Mouse (Mus musculus) layer of hippocampus, adult 2 months (tissue): Measurements from ENCODE around the gene Depdc5. TPM values are rescaled to one million over a fixed set of nuclear protein-coding genes. Genes with fewer than 3 reads are reported as not detected.
A peak's percentile ranks its signal among the peaks of the same experiment; 100 is the strongest.

Experiments
- DNase-seq, 2 experiments: peaks; one replicate each; pipeline ENCODE4 v3.0.0; 2022; ENCODE audit warnings: low spot score in 2 of 2
- H3K27ac ChIP-seq: fragments of 200-600 bp; 2 replicates; pipeline ENCODE4 v1.8.1; 2022
- H3K4me3 ChIP-seq: fragments of 200-600 bp; 2 replicates; pipeline ENCODE4 v1.8.1; 2022; ENCODE audit warnings: mild to moderate bottlenecking
- CTCF ChIP-seq: fragments of 200-600 bp; conservative IDR thresholded peaks from 2 replicates; pipeline ENCODE4 v1.8.1; 2022; ENCODE audit warnings: antibody characterized with exemption, mild to moderate bottlenecking, moderate library complexity
- total RNA-seq, 2 experiments: library from RNA; stranded (reverse); gene quantifications; 2 replicates each; pipeline ENCODE4 v1.2.3; 2021

The Depdc5 gene
- total RNA-seq, 2 experiments from 2014 or later: 67.8 to 73.2 TPM

DNA sequence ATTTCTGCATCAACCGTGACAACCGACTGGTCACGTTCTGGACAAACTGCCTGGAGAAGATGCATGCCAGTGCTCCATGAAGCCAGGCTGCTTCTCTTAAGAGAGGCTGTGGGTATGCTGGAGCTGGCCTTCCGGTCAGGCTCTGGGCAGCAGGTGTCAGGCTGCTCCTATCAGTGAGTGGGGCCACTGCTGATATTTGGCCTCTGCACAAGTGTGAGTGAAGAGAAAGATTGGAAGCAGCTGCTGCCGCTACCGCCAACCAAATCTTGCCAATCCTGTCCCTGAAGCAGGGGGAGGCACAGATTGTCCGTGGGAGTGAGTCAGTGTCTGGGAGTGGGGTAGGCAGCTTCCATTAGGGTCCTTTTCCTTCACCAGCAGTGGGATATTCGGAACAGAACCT lies 127.7 kb downstream of the Depdc5 start:
- H3K4me3 ChIP-seq: peak overlapping the region; percentile 18
- peak; percentile 86 to 92 for DNase-seq
- TF ChIP-seq CTCF: peak; percentile 44
- H3K27ac ChIP-seq: peak overlapping the region; percentile 89

DNA sequence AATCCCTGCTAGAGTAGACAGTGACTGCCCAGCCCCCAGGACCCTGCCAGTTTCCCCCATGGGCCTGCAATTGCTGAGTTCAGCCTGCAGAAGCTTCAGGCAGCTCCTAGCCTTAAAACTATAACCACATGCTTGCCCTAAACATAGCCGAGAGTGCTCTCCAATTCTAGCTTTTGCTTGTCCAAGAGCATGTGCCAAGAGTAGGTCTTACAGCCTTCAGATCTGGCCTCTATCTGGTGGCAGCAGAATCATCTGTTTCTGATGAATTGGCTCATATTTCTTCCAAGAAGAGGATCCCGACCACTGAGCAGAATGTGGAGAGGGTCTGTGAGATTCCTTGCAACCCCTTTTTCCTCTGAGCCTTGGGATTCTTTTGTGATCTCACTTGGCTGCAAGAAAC lies 131.0 kb downstream of the Depdc5 start:
- peak overlapping the region; percentile 89 for H3K27ac ChIP-seq
- TF ChIP-seq CTCF: no peak
- no peak for DNase-seq

DNA sequence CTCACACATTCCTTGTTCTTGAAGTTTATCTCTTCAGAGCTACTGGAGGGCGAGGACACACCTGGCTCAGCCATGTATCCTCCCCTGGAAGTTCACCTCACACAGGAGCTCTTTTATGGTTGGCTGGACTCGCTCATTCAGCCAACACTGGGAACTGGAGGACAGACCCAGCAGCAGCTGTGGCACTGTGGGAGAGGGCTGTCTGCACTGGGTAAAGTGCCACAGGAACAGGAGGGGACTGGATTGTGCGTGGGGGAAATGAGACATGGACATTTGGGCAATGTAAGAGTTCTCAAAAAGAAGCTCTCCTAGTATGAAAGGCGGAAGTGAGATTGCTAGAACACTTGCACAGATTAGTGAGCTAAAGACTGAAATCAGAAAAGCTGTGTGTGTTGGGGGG lies 132.3 kb downstream of the Depdc5 start:
- no peak for TF ChIP-seq CTCF
- peak overlapping the region; percentile 89 for H3K27ac ChIP-seq
- no peak for DNase-seq
- no peak overlapping the region for H3K4me3 ChIP-seq

More for the DNA sequence above, 131.0 kb downstream of the Depdc5 start:
- H3K4me3 ChIP-seq: no peak overlapping the region

DNA sequence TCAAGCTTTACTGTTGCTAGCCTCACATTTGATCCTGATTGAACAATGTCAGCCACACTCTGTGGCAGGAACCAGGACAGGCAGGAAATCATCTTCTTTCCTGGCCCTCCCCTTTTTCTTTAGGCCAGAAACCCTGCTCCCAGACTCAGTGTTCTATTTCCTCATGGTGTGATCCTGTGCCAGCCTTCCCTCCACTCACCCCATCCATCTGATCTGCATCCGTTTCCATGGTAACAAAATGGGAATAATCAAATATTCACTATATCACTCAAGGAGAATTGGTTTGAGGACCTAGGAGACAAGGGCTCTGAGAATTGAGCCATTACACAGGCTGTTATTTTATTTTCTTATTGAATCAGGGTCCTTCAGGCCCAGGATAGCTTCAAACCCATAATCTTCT lies 133.1 kb downstream of the Depdc5 start:
- no peak for TF ChIP-seq CTCF
- peak overlapping the region; percentile 89 for H3K27ac ChIP-seq
- peak in 1 of 2 experiments; percentile 57 for DNase-seq
- no peak overlapping the region for H3K4me3 ChIP-seq

DNA sequence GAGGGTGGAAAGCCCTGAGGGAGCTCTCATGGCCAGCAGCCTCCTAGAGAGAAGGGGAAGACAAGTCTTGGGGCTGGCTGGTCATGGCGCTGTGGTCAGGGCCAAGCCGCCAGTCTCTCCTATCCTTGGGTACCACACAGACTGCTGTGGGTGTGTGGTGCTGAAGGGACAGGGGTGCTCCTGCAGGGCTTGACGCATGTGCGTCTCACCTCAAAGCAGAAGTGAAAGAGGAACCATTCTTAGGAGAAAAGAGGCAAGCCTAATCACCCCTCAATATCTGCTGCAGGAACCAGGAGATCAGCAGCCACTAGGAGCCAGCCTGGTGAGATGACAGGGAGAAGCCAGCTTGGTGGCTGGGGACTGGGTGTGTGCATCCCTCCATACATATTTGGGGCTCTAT lies 134.2 kb downstream of the Depdc5 start:
- Histone ChIP-seq H3K27ac (peak overlapping the region; percentile 89), H3K4me3 (no peak overlapping the region)
- no peak for DNase-seq
- no peak for TF ChIP-seq CTCF

DNA sequence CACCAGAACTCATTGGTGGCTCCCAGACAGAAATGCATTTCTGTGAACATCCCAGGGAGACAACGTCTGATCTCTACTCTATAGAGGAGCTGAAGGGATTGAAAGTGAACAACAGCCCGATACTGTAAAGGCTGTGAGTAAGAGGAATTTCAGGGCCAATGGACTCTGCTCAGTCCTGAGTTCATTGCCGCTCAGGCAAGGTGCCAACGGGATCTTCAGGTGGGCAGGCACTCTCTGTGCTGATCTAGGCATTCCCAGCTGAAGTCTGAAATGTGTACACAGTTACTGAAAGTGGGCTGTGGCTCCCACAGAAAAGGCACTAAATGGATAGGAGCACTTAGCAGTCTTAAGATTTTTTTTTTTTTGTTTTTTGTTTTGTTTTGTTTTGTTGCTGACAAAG lies 135.3 kb downstream of the Depdc5 start:
- no peak for DNase-seq
- peak overlapping the region; percentile 89; the same call in 1 of the 2 replicates for H3K27ac ChIP-seq

DNA sequence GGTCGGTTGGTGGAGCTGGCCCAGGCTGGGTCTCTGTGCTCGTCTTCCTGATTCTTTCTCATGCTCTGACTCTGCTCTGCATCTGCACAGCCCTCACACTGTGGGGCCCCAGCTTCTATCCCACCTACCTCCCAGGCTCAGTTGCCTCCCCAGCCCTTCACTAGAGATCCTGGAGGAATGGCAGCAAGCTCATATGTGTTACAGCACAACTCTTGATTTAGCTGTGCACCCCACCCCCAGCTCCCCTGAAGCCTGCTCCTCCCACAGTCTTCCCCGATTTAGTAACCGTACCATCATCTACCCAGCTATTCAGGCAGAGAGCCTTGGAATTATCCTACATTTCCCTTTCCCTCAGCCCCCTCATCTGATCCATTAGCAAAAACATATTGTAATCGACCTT lies 137.6 kb downstream of the Depdc5 start:
- H3K27ac ChIP-seq: peak overlapping the region; percentile 85
- DNase-seq: peak; percentile 57 to 84

More for the DNA sequence above, 135.3 kb downstream of the Depdc5 start:
- TF ChIP-seq CTCF: no peak
- H3K4me3 ChIP-seq: no peak overlapping the region

DNA sequence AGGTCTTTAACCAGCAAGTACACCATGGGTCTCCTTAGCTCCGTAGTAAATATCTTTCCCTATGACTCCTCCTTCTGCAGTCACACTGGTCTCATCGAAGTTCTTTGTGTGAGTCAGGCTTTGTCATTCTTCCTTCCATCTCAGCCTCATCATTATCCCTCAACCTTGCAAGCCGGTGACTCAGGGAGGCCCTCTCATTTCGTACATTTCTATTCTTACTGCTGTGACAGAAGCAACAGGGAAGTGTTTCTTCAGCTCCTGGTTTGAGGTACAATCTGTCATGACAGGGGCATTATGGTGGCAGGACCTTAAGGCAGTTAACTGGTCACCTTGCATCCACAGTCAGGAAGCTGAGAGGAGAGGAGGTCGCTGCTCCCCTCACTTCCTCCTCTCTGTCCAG lies 139.3 kb downstream of the Depdc5 start:
- no peak for TF ChIP-seq CTCF
- peak overlapping the region; percentile 95 for H3K27ac ChIP-seq
- no peak overlapping the region for H3K4me3 ChIP-seq
- DNase-seq: no peak

More for the DNA sequence above, 137.6 kb downstream of the Depdc5 start:
- no peak overlapping the region for H3K4me3 ChIP-seq
- no peak for TF ChIP-seq CTCF

DNA sequence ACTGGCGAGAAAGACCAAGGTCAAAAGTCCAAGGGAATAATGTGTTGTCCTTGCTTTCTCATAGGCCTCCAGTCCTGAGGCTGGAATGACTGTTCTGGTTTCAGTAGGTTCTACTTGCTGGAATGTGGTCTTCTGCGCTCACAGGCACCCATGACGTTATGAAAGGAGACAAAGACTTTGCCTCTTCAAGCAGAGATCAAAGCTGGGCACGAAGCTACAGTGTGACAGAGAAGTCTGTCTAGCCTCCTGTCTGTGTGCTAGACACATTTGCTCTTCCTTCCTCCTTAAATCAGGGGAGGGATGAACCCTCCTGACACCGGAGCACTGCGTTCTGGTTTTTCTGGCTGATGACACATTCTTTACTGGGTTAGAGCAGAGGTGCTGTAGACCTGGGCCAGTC lies 140.0 kb downstream of the Depdc5 start:
- Histone ChIP-seq H3K27ac (peak overlapping the region; percentile 95), H3K4me3 (no peak overlapping the region)
- no peak for TF ChIP-seq CTCF
- DNase-seq: no peak

DNA sequence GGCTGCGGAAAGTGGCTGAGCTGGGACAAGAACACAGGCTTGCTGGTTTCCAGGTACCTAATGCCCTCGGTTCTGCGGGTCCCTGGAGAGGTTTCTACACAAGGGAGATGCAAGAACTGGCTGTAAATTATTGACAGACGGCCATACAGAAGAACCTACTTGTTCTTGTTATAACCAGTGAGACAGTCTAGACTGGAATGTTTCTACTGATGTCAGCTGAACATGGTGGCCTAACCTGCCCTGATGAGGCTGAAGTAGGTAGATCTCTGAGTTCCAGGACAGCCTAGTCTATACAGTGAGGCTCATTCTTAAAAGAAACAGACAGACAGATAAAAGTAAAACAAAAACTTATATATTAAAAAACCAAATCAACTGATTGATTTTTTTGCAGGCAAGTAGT lies 140.6 kb downstream of the Depdc5 start:
- TF ChIP-seq CTCF: no peak
- no peak for DNase-seq
- Histone ChIP-seq H3K4me3 (no peak overlapping the region), H3K27ac (peak overlapping the region; percentile 95)

DNA sequence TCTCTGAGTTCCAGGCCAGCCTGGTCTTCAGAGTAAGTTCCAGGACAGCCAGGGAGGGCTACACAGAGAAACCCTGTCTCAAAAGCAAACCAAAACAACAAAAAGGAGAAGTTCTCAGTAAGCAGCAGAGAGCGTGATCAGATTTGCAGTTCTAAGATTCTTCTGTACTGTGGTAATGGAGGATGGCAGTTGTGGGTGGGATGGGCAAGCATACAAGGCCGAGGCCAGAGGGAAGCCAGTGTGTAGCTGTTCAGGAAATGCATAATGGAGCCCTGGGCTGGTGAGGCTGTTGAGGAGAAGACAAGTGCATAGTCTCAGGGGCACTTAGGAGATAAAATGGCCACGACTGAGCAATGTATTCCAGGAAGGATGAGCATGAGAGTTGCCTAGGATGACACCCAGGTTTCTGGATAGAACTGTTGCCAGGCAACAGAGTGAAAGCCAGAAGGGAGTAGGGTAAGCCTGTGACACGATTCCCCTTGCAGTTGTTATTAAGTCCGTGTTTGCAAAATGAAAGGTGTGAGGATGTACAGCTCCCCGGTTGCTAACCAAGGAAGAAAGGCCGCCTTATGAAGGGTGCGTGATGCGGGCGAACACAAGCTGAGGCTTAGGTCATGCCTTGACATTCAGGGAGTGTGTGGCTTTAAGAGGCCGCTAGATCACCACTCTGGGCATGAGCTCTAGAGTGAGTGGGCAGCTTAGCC lies 142.1 kb downstream of the Depdc5 start:
- no peak for TF ChIP-seq CTCF
- Histone ChIP-seq H3K27ac (peak overlapping the region; percentile 95), H3K4me3 (no peak overlapping the region)
- peak in 1 of 2 experiments; percentile 66 for DNase-seq

DNA sequence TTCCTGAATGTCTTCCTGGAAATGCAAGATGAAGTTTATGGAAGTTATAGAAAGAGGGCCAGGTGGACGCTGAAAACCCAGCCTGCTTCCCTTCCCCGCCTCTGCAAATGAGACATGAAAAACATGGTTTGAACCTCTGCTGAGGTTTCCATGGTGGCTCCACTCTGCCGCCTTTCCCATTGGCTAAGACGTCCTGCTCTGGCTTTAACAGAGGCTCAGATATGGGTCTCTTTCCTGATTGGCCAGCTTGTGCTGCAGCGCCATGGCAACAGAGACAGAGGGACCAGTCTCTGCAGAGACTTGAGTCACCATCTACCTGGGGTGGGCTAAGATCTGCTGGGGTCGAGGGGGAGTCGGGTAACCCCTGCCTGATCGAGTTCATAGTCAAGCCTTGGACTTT lies 143.2 kb downstream of the Depdc5 start:
- peak overlapping the region; percentile 95 for H3K27ac ChIP-seq
- H3K4me3 ChIP-seq: no peak overlapping the region
- DNase-seq: peak; percentile 62 to 81
- no peak for TF ChIP-seq CTCF

DNA sequence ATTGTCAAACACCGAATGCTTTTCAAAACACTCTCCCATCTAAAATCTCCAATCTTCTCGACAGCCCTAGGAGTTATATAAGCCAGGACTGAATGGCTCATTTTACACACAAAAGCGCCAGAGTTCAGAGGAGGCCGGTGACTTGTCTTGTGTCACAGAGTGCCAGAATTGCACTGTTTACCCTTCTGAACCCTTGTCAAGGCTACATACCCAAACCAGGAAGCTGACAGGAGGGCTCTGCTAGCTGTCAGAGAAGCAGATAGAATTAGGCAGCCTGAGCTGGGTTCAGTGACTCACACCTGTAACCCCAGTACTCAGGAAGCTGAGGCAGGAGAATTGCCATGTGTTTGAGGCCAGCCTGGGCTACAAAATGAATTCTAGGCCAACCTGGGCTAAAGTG lies 143.9 kb downstream of the Depdc5 start:
- H3K27ac ChIP-seq: peak overlapping the region; percentile 95
- no peak for TF ChIP-seq CTCF
- H3K4me3 ChIP-seq: no peak overlapping the region
- no peak for DNase-seq

DNA sequence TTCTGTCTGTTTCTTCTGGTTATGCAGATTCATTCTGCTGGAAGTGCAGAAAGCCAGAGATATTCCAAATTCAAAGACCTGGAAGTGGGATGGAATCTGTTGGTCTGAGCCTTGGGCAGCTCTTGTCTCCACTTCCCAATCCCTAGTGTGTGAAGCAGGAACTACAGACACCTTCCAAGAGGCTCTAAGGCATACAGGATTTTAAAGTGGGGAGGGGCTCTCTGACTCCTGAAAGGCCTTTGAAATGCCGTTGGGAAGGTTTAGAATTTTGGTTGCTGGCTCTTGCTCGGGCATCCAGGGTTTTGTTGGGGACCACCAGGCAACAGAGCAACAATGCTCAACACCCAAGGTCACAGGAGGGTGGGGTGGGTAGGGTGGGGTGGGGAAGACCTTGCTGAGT lies 145.8 kb downstream of the Depdc5 start:
- H3K4me3 ChIP-seq: no peak overlapping the region

More for the DNA sequence above, 145.8 kb downstream of the Depdc5 start:
- peak; percentile 24; the same call in 1 of the 2 replicates for TF ChIP-seq CTCF
- H3K27ac ChIP-seq: peak overlapping the region; percentile 76; the same call in 1 of the 2 replicates
- no peak for DNase-seq
